Mouse (Mus musculus) CD4-positive helper T cell, adult 2 months (primary cell): ENCODE measurements around the gene Gcc1.

Experiments used
- DNase-seq: peaks from one replicate; pipeline ENCODE4 v3.0.0-alpha.2; 2012; ENCODE audit warnings: low read depth, missing footprints, low spot score

Gcc1 gene

DNA sequence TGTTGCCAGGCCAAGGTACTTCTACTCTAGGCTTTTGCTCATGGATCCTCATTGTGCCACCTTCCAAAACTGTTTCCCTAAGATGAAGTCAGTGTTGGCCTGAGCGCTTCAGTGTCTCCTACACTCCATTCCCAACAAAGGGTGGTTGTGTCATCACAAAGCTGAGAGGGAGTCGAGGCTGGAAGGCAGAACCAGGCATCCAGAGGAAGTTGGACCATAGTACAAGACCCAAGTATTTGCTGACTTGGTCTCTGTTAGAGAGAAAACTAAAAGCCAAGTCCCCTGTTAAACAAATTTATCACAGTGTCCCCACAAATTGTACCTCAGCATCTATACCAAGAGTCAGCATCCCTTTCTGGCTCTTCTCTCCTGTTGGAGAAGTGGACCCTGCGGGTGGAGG is at the start of gene Gcc1:
Gene Gcc1 (minus strand): TSS at position 101 of the 400 bp plus-strand sequence.
- DNase-seq: no peak

- no peak for DNase-seq
Measured at GRCm38 (mm10) chr6:28474839-28475238, 46.6 kb upstream of the Gcc1 start, which contains the start of gene Snd1. Snd1 (plus strand) TSS chr6:28475139.

DNA sequence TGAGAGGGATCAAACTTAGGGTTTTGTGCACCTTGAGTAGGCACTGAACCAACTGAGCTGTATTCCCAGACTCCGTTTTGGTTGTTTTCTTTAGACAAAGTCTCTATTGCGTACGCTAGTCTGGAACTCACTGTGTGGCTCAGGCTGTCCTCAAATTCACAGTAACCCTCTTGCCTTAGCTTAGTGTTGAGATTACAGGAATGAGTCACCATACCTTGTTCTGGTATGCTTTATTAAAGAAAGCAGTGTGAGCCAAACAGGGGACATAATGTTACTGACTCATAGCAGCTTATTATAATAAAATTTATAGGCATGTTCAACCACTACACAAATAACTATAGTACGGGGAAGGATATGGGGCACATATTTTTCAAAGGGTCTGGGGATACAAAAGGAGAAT is 46.0 kb upstream of the Gcc1 start:
- DNase-seq: no peak

DNA sequence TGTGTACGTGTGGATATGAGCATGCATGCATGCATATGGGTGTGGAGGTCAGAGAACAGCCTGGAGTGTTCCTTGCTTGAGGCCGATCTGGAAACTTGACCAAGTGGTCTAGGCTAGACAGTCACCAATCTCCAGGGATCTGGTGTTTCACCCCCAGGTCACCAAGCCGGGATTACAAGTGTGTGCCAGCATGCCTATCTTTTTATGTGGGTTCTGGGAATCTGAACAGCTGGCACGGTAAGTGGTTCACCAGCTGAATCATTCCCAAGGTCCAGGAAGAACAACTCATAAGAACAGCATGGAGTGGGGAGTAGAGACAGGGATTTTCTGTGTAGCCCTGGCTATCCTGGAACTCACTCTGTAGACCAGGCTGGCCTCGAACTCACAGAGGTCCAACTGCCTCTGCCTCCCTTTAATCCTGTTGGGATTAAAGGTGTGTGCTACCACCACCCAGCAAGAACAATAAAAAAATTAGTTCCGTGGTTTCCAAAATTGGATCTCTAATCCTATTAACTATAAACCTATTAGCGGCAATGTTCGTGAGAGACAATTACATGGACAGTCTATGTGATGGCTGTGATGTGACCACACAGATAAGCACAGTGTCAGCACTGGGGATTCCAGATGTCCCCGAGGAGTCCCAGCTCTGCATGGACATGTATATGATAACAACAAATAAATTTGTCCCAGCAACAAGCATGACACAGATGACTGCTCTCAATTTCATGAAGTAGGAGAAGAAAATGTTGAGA is 43.3 kb upstream of the Gcc1 start:
- no peak for DNase-seq

DNA sequence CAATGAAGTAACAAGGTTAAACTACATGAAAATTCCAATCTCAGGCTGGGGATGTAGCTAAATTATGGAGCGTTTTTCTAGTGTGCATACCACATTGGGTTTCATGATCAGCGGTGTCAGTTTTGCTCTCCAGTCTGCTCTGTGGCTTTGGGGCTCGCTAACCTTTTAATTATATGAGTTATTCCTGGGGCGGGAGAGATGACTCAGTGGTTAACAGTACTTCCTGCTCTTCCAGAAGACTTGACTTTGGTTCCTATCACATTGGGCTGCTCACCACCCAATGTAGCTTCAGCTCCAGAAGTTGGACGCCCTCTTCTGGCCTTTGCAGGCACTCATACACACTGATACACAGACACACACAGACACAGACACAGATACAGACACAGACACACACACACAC is 42.4 kb upstream of the Gcc1 start:
- DNase-seq: no peak

DNA sequence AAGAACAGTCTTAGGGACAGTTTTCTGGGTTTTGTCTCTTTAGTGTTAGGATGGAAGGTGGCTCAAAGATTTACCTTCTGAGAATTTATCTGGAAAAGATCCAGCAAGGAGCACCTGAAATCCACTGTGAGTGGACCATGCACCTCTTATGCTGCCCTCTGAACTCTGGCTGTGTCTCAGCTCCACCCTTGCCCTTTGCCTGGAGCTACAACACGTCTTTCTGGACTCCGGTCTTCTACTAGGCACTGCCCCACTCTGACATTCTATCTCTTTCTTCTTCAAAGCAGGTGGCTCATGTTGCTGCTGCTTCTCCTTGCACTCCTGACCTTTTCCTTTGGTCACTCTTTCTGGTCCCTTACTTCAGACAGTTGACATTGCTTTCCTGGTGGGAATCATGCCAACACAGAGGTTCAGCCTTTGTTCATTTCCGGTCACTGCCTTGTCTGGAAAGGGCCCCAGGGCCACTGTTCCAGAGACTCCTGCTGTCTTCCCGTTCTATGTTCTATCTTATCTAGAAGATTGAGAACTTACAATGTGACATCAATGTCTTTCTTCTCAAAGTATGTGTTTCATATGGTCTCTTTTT is 41.9 kb upstream of the Gcc1 start:
- DNase-seq: no peak

GRCm38 (mm10) chr6:28464630-28465029 is 36.4 kb upstream of the Gcc1 start:
- no peak for DNase-seq

- peak; percentile 43 for DNase-seq
Measured at GRCm38 (mm10) chr6:28460534-28460933, 32.3 kb upstream of the Gcc1 start.

DNA sequence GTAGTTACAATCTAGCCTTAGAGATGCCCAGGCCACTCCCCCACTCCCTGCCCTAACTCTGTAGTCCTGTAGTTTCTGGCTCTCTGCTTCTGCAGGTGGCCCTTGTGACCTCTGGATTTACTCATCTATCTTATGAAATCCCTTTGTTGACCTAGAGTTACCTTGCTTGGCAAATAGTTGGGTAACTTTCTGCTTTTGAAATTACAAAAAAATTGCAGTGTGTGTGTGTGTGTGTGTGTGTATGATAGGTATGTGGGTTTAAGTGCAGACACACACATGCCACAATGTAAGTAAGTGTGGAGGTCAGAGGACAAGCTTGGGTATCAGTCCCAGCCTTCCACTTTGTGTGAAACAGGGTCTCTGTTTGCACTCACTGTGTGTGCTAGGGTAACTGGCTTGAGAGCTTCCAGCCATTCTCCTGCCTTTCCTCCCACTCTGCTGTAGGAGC is 31.1 kb upstream of the Gcc1 start:
- no peak for DNase-seq

DNA sequence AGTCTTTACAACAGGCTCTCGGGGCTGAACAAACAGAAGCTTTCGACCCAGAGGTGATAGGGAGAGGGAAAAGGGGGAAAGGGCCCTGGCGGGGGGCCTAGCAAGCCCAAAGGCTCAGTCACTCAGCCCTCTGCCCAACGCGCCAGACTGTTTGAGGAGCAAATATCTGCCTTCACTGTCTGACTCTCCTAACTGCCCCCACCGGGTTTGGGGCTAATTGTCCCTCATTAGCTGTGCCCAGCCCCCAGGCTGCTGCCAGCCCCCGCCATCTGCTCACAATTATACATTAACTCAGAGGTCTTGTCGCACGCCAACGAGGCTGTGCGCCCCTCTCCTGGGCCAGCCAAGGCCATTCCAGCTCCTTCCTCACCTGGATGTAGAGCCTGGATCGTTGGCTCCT is 22.8 kb upstream of the Gcc1 start:
- DNase-seq: no peak

DNA sequence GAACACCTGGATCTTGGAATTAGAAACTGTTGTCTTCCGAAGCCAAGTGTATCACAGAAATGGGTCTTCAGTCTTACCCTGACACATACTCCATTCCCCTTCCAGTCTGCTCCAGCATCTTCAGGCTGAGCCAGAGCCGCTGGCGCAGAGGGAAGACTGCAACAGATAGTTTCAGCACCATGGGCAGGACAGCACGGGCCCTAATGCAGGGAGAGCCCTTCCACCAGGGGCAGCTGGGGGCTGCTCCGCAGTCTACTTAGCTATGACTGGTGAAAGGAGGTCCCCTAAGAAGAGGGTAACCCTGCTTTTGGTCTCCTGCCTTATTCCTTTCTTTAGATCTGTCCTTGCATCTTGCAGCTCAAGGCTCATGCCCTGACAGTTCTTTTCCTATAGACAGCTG is 22.3 kb upstream of the Gcc1 start:
- no peak for DNase-seq

DNA sequence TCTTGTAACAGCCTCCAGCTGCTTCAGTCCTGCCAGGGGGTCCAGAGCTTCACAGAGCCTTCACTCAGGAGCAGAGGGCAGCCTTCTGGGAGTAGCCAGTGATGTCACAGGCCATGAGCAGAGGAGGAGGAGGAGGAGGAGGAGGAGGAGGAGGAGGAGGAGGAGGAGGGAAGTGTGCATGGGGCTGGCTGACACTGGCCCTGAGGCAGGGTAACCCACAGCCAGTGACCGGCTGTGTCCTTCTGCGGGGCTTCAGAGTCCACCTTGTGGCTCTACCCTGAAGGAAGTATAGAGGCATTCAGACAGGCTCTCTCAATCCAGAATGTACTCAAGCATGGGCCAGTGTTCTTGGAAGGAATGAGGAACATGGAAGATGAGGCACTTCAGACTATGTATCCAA is 21.1 kb upstream of the Gcc1 start, which contains the start of gene Pax4:
Gene Pax4 (minus strand): TSS at position 101 of the 400 bp plus-strand sequence.
- DNase-seq: no peak

GRCm38 (mm10) chr6:28447937-28448336 is 19.7 kb upstream of the Gcc1 start:
- DNase-seq: no peak

GRCm38 (mm10) chr6:28431538-28431855 is 3.3 kb upstream of the Gcc1 start:
- no peak for DNase-seq

- DNase-seq: no peak
Measured at GRCm38 (mm10) chr6:28430795-28431537, 2.8 kb upstream of the Gcc1 start.

- DNase-seq: no peak
Measured at GRCm38 (mm10) chr6:28429870-28430269, 1.7 kb upstream of the Gcc1 start.

- DNase-seq: peak; percentile 73
Measured at GRCm38 (mm10) chr6:28427096-28427839, 922 bp downstream of the Gcc1 start, which contains the start of gene Fscn3. Fscn3 (plus strand) TSS chr6:28427789.

GRCm38 (mm10) chr6:28425019-28425418 is 3.2 kb downstream of the Gcc1 start:
- DNase-seq: no peak

GRCm38 (mm10) chr6:28423767-28424695 is 4.2 kb downstream of the Gcc1 start:
- peak; percentile 67 for DNase-seq

GRCm38 (mm10) chr6:28423313-28423712 is 4.9 kb downstream of the Gcc1 start, which contains the start of gene Arf5:
Arf5 (plus strand) TSS chr6:28423560.
- DNase-seq: peak; percentile 90
